Mouse (Mus musculus): ENCODE results near the gene Synpo2. TPM values are rescaled to one million over a fixed set of nuclear protein-coding genes. Genes with fewer than 3 reads are reported as not detected.
A peak's percentile ranks its signal among the peaks of the same experiment; 100 is the strongest.

Gene Synpo2
- polyA plus RNA-seq, 1 experiment from 2014 or later: 0.06 TPM

DNA sequence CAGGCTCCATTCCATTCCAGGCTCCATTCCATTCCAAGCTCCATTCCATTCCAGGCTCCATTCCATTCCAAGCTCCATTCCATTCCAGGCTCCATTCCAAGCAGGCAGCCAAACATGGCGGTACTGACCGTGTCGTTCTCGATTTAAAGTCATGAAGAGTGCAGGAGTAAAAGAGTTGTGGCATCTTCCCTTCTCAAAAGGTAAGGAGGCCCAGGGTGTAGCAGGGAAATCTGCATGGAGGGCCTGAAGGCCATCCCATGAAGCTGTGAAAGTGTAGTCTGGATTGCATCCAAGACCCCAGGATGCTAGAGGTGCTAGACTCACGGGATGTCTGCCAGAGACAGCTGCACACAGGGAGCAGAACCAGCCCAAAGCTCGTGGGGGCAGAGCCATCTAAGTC lies 28.8 kb upstream of the Synpo2 start:
- no peaks in the 10 kb centered on the region for H3K27me3 ChIP-seq (ENCODE audit: insufficient read depth, low read length)
- H3K36me3 ChIP-seq (replicated peaks; ENCODE audit: insufficient read depth, low read length): no peaks in the 10 kb centered on the region
- H3K4me2 ChIP-seq (ENCODE audit: low read depth, low read length): peak overlapping the region; percentile 11; the same call in 1 of the 2 replicates
- no peaks in the 10 kb centered on the region for H3K9me3 ChIP-seq (ENCODE audit: low read length)
- WGBS (ENCODE audit: insufficient replicate concordance): 63% methylated on average over 6 of the region's 6 CpGs
- TF ChIP-seq EP300 (IDR thresholded peaks at IDR 0.05; ENCODE audit: low read depth): no peak
- no peak for TF ChIP-seq CTCF (IDR thresholded peaks at IDR 0.05; ENCODE audit: low read depth)
- H3K9ac ChIP-seq (replicated peaks): no peak overlapping the region
- DNase-seq (no peak), ATAC-seq (no peak)
- H3K4me1 ChIP-seq (ENCODE audit: insufficient read depth): no peaks in the 10 kb centered on the region
- H3K27ac ChIP-seq (ENCODE audit: low read depth): no peak overlapping the region
- no peak overlapping the region for H3K4me3 ChIP-seq (ENCODE audit: low read depth, low read length)

DNA sequence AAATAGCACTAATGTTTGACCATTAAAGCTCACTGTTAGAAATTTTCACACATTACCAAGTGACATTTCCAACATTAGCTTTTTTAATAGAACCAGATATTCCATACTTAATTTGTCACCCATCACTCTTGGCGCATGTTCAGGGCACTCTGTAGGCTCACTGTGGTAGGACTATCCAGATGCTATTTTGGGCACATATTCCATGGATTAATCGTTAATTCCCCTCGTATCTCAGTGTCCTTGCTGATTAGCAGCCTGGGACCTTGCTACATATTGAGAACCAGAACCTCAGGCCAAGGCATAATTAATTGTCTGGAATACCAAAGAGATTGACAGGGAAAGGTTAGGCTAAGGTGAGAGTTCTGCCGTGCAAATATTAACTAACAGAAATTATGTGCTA lies 22.8 kb upstream of the Synpo2 start:
- Histone ChIP-seq H3K36me3 (replicated peaks; ENCODE audit: insufficient read depth, low read length) (no peaks in the 10 kb centered on the region), H3K9me3 (ENCODE audit: low read length) (no peaks in the 10 kb centered on the region), H3K4me1 (ENCODE audit: insufficient read depth) (no peaks in the 10 kb centered on the region), H3K27ac (ENCODE audit: low read depth) (no peak overlapping the region), H3K4me2 (ENCODE audit: low read depth, low read length) (no peak overlapping the region), H3K4me3 (ENCODE audit: low read depth, low read length) (no peak overlapping the region), H3K9ac (replicated peaks) (no peak overlapping the region), H3K27me3 (ENCODE audit: insufficient read depth, low read length) (no peaks in the 10 kb centered on the region)
- no peak for DNase-seq
- TF ChIP-seq EP300 (IDR thresholded peaks at IDR 0.05; ENCODE audit: low read depth): no peak
- 71% methylated on average over 4 of the region's 4 CpGs for WGBS (ENCODE audit: insufficient replicate concordance)
- no peak for ATAC-seq

DNA sequence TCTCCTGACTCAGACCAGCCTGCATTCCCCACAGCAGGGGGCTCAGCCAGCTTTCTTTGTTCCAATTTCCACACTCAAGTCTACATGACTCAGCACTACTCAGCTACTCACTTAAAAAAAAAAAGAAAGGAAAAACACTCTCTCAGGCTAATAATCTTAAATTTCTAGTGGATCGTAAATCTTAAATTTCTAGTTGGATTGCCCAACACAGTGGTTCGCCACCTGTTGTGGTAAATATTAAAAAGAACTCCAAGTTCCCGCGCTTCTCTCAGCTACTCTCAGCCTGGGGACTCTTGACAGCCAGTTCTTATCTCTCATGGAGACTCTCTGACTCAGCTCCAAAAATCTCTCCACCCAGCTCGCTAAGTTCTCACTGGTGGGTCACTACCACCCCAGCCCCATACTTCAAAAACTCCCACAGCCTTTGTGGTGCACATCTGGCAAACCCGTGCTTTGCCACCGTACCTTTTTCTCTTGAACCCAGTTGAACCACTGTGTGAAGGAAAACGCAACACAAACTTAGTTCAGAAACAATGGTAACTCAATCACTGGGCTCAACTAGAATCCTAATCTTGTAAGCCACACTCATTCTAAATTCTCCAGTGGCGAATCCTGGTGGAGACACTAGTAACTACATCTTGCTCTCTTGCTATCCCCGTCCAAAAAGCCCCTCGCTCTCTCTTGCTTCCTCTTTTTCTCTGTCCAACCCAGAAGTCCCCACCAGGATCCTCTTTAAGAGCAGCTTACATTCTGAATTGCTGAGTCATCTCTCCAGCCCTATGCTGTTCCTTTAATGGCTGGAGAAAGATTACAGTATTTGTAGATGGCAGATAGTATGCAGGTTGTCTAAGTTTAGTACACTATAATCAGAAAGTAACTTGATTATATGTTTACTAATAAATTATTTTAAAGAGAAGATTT lies 20.5 kb upstream of the Synpo2 start:
- Histone ChIP-seq H3K9me3 (ENCODE audit: low read length) (no peaks in the 10 kb centered on the region), H3K27ac (ENCODE audit: low read depth) (no peak overlapping the region), H3K4me3 (ENCODE audit: low read depth, low read length) (no peak overlapping the region), H3K36me3 (replicated peaks; ENCODE audit: insufficient read depth, low read length) (no peaks in the 10 kb centered on the region), H3K27me3 (ENCODE audit: insufficient read depth, low read length) (no peaks in the 10 kb centered on the region), H3K4me2 (ENCODE audit: low read depth, low read length) (no peak overlapping the region), H3K4me1 (ENCODE audit: insufficient read depth) (no peaks in the 10 kb centered on the region), H3K9ac (replicated peaks) (no peak overlapping the region)
- TF ChIP-seq CTCF (IDR thresholded peaks at IDR 0.05; ENCODE audit: low read depth): no peak
- TF ChIP-seq EP300 (IDR thresholded peaks at IDR 0.05; ENCODE audit: low read depth): no peak
- ATAC-seq: no peak; the same call in 1 of the 2 replicates
- 46% methylated on average over 11 of the region's 11 CpGs for WGBS (ENCODE audit: insufficient replicate concordance)
- DNase-seq: no peak

DNA sequence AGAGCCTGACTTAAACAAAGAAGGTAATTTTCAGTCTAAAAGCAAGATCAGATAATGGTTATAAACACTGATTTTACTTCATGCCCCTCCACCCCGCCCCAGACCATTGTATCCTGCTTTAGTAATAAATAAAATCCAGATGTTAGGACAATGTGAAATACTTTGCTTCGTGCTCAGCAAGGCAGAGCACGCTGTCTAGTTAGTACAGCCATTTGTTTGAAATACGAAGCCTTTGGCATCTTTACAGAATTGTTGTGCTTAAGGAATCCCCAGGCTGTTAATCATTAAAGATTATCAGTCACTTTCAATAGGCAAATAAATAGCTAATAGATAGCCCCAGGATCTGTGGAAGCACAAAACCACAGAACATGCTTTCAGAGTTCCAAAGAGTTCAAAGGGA lies 9.7 kb upstream of the Synpo2 start:
- TF ChIP-seq CTCF (IDR thresholded peaks at IDR 0.05; ENCODE audit: low read depth) (no peak), EP300 (IDR thresholded peaks at IDR 0.05; ENCODE audit: low read depth) (no peak)
- ATAC-seq (no peak), DNase-seq (no peak)

DNA sequence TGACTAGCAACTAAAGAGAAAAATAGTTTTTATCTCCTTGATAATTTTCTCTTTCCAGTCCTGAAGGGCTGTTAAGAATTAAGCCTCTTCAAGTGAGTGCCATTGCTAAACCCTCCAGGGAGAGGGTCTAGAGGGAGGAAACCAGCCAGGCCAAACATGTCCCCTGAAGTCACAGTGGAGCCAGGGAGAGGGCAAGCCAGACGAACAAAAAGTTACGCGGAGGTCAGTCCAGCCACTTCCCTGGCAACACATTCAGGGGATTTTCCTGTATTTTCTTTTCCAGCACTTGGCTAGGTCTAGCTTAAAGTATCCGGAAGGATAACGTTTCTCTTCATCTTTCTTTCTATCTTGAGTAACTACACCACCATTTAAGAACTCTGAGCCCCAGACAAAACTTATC lies 8.4 kb upstream of the Synpo2 start:
- 73% methylated on average over 5 of the region's 5 CpGs for WGBS (ENCODE audit: insufficient replicate concordance)
- Histone ChIP-seq H3K9me3 (ENCODE audit: low read length) (no peaks in the 10 kb centered on the region), H3K4me2 (ENCODE audit: low read depth, low read length) (no peak overlapping the region), H3K9ac (replicated peaks) (no peak overlapping the region), H3K4me3 (ENCODE audit: low read depth, low read length) (no peak overlapping the region), H3K27me3 (ENCODE audit: insufficient read depth, low read length) (no peaks in the 10 kb centered on the region), H3K27ac (ENCODE audit: low read depth) (no peak overlapping the region), H3K4me1 (ENCODE audit: insufficient read depth) (no peaks in the 10 kb centered on the region), H3K36me3 (replicated peaks; ENCODE audit: insufficient read depth, low read length) (no peaks in the 10 kb centered on the region)
- DNase-seq: no peak
- ATAC-seq: no peak
- TF ChIP-seq EP300 (IDR thresholded peaks at IDR 0.05; ENCODE audit: low read depth) (no peak), CTCF (IDR thresholded peaks at IDR 0.05; ENCODE audit: low read depth) (no peak)

More for the DNA sequence above, 9.7 kb upstream of the Synpo2 start:
- Histone ChIP-seq H3K36me3 (replicated peaks; ENCODE audit: insufficient read depth, low read length) (no peaks in the 10 kb centered on the region), H3K4me3 (ENCODE audit: low read depth, low read length) (no peak overlapping the region), H3K27ac (ENCODE audit: low read depth) (no peak overlapping the region), H3K4me2 (ENCODE audit: low read depth, low read length) (no peak overlapping the region), H3K4me1 (ENCODE audit: insufficient read depth) (no peaks in the 10 kb centered on the region), H3K27me3 (ENCODE audit: insufficient read depth, low read length) (no peaks in the 10 kb centered on the region), H3K9me3 (ENCODE audit: low read length) (no peaks in the 10 kb centered on the region), H3K9ac (replicated peaks) (no peak overlapping the region)
- 55% methylated on average over 4 of the region's 4 CpGs for WGBS (ENCODE audit: insufficient replicate concordance)

DNA sequence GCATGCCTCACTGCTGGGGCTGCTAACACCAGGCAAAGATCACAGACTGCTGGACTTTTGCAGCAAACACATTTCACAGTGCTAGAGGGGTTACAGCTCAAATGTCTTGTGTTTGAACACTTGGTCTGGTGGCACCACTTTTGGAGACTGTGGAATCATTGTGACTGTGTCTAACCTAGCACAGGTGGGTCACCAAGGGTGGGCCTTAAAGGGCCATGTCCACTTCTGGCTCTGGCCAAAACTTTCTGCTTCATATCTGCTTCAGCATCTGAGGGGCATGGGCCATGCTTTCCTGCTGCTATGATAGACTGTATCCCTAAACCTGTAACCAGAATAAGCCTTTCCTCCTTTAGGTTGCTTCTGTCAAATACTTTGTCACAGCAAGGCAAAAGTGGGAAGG lies 1.5 kb upstream of the Synpo2 start:
- ATAC-seq (no peak), DNase-seq (no peak)
- TF ChIP-seq CTCF (IDR thresholded peaks at IDR 0.05; ENCODE audit: low read depth) (no peak), EP300 (IDR thresholded peaks at IDR 0.05; ENCODE audit: low read depth) (no peak)
- Histone ChIP-seq H3K36me3 (replicated peaks; ENCODE audit: insufficient read depth, low read length) (no peaks in the 10 kb centered on the region), H3K9ac (replicated peaks) (no peak overlapping the region), H3K9me3 (ENCODE audit: low read length) (no peaks in the 10 kb centered on the region), H3K27me3 (ENCODE audit: insufficient read depth, low read length) (peaks cover 3% of the 10 kb centered on the region; the same call in 1 of the 2 replicates), H3K4me1 (ENCODE audit: insufficient read depth) (no peaks in the 10 kb centered on the region), H3K27ac (ENCODE audit: low read depth) (no peak overlapping the region), H3K4me2 (ENCODE audit: low read depth, low read length) (no peak overlapping the region), H3K4me3 (ENCODE audit: low read depth, low read length) (no peak overlapping the region)

All from liver, postnatal 0 days (tissue).